Mouse (Mus musculus) ovary, adult 18-20 months (tissue): ENCODE results near the gene Tmem102.

Experiments used
- DNase-seq: peaks from one replicate; pipeline ENCODE4 v3.0.0; 2022; ENCODE audit warnings: low spot score, mixed read lengths

The Tmem102 gene

GRCm38 (mm10) chr11:69818871-69819270 is 13.4 kb upstream of the Tmem102 start:
- no peak for DNase-seq

DNA sequence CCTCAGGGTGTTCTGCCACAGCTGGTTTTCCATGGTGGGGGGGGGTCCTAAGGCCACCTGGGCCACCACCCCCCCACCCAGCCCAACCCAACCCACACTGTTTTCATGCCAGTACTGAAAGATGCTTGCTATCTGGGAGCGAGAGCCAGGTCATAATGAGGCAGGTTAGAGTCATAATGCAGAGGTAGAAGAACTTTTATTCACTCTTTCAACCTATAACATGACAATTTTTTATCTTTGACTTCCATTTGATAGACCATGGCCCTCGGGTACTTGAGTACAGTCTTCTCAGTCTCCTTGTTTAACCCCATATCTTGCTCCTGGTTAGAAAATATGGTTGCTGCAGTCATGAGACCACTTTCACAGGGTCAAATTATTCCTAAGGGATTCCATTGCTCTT is 12.9 kb upstream of the Tmem102 start, which contains the start of gene Spem2:
Spem2 (minus strand) TSS at position 101 of the 400 bp plus-strand sequence.
- DNase-seq, result no peak

DNA sequence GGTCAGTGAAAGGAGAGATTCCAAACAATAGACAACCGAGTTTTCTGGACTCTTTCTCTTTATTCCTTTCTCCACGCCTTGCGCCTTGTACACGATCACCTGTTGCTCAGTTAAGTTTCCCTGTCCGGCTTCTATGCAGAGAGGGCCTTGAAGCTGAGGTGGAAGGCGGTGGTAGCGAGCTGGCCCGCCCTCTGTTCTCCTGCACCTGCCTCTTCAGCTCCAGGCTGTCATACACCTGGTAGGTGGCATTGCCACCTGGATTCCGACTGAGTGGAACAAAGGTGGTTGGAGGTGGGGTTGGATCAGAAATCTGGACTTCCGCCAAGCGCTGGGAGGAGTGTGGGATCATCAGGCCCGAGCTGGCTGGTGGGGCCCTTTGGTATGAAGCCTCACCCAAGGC is 11.1 kb upstream of the Tmem102 start:
- DNase-seq, result no peak

- DNase-seq, result no peak
These were observed 9.7 kb upstream of the Tmem102 start, which contains the start of gene Gm39566 for GRCm38 (mm10) chr11:69815155-69815554. Gm39566 (minus strand) TSS chr11:69815298.

DNA sequence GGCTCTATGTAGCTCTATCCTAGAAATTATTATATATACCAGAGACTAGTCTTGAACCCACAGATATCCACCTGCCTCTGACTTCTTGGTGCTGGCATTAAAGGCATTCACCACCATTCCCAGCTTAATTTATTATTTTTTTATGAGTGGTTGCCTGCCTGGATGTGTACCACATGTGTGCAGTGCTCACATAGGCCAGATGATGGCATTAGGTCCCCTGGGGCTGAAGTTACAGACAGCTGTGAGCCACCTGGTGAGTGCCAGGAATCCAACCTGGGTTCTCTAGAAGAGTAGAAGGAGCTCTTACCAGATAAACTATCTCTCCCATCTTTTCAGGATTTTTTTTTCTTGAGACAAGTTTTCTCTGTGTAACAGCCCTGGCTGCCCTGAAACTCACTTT is 4.9 kb upstream of the Tmem102 start:
- DNase-seq, result no peak

GRCm38 (mm10) chr11:69807641-69808040 is 2.2 kb upstream of the Tmem102 start:
- DNase-seq, result no peak

- DNase-seq, result no peak
These were observed 954 bp upstream of the Tmem102 start for GRCm38 (mm10) chr11:69806378-69806777.

- no peak for DNase-seq
These were observed 828 bp downstream of the Tmem102 start for GRCm38 (mm10) chr11:69804652-69804940.

- peak; percentile 71 for DNase-seq
These were observed 1.4 kb downstream of the Tmem102 start for GRCm38 (mm10) chr11:69803786-69804651.

- DNase-seq, result no peak
These were observed 2.1 kb downstream of the Tmem102 start for GRCm38 (mm10) chr11:69803328-69803727.

DNA sequence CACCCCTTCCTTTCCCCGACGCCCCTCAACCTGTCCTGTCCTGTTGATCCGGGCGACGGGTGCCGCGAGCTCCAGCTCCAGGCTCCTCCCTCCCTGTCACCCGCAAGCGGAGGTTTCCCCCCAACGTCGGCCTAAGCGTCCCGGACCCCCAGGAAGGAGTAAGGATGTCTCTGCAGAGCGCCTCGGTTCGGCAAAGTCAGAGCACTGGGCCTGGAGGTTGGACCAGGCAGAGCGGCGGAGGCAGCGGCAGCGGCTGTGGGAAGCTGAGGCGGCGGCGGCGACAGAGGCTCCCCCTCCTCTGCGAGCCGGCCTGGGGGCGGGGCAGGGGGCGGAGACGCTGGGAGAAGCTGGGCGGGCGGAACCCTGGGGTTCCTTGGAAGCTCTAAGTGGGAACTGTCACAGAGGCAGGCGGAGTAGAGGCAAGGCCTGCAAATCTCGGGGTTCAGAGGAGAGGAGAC is 2.7 kb downstream of the Tmem102 start:
- peak; percentile 78 for DNase-seq

GRCm38 (mm10) chr11:69801379-69801977 is 3.9 kb downstream of the Tmem102 start, which contains the start of gene Fgf11:
Fgf11 (minus strand) TSS chr11:69801857.
- DNase-seq, result no peak

DNA sequence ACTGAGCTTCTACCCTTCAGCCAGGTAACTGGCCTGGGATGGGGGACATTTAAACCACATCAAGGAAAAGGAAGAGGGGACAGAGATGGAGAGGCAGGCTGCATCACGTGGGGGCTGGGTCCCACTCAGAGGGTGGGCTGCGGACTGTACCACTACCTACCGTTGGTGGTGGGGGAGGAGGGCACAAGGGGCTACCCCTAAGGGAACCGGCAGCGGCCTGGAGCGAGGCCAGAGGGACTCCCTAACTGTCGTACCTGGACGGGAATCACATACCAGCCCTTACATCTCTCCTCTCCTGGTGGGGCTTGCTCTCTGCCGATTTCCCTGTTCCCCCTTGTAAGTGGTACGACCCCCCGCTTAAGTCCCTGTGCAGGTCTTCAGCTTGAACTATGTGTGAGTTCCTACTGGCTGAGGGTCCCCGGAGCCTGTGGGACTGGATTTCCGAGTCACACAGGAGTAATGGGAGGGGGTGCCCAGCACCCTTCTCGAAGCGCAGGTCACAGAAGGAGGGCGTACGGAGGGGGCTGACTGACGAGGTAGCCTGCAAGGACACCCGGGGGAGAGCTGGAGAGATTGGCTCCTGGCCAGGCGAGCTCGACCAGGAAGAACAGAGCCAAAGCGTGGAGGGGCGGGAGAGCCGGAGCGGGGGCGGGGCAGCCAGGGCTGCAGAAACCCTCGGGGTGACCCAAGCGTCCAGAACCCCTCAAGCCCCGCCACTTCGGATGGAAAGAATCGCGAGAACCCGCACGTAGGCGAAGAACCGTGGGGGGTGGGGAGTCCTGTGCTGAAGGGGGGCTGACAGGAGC is 4.8 kb downstream of the Tmem102 start:
- DNase-seq, result peak; percentile 69

GRCm38 (mm10) chr11:69800138-69800391 is 5.4 kb downstream of the Tmem102 start:
- no peak for DNase-seq

GRCm38 (mm10) chr11:69799394-69800137 is 5.9 kb downstream of the Tmem102 start:
- no peak for DNase-seq

GRCm38 (mm10) chr11:69797924-69798323 is 7.5 kb downstream of the Tmem102 start:
- DNase-seq, result no peak

DNA sequence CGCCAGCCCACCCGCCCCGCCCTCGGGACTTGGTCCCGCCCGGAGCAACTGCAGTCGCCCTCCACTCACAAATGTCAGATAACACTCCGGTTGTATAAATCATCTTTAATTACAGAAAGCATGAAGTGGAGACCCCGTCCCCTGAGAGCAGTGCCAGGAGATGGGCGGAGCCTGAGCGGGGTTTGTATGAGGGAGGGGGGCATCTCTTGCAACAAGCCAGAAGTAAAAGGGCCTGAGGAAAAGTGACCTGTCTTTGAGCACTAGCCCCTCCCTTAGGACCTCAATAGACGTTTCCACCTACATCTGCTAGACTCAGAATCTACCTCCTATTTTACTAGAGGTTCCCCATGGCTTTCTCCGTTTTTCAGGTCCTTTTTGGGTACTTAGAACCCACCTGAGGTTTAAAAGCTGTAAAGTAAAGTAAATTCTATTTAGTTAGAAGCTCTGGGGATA is 9.4 kb downstream of the Tmem102 start:
- no peak for DNase-seq

GRCm38 (mm10) chr11:69795168-69795982 is 10.0 kb downstream of the Tmem102 start, which contains the start of gene Chrnb1:
Chrnb1 (minus strand) TSS chr11:69795943.
- peak; percentile 96 for DNase-seq

- DNase-seq, result no peak
These were observed 12.0 kb downstream of the Tmem102 start for GRCm38 (mm10) chr11:69793429-69793828.

DNA sequence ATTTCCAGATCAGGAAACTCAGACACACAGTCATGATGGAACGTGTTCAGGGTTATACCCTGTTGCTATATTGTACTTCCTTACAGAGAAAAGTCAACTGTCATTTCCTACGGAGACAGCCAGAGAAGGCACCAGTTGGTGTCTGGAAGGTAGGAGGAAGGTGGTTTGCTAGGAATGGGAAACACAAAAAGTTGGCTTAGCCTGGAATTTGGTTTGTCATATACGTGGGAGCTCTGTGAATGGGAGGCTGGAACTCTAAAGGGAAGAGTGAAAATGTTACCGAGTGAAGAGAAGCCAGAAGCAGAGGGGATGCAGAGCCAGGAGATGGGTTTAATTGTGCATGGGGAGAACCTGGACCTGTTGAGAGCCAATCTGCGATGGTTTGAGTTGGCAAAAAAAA is 14.0 kb downstream of the Tmem102 start:
- no peak for DNase-seq

DNA sequence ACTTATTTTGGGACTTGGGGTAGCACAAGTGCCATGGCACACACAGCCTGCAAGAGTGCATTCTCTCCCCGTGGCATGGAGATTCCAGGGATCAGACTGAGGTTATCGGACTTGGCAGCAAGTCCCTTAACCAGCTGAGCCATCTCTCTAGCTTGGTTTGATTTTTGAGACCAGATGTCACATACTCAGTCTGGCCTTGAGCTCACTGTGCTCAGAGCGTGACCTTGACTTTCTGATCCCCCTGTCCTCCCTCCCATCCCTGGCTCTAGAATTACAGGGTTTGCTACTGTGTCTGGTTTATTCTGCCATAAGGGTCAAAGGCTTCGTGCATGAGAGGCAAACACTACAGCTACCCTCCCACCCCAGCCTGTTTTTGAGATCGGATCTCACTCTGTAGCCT is 16.0 kb downstream of the Tmem102 start:
- no peak for DNase-seq
